Mouse (Mus musculus) liver, adult 2 months (tissue): ENCODE data around the gene Ldhd. TPM values are rescaled to one million over a fixed set of nuclear protein-coding genes. Genes with fewer than 3 reads are reported as not detected.
"Not testable (repeated sequence)": the region's sequence is repeated elsewhere in the genome, so short reads cannot be mapped to it uniquely, and the experiment has no call there.

Experiments
- DNase-seq: peaks from one replicate; pipeline ENCODE4 v3.0.0-alpha.2; 2011; ENCODE audit warnings: low read depth, low spot score; ENCODE audit errors: extremely low read depth
- H3K27ac ChIP-seq: fragments of 200-500 bp; replicated peaks from 2 replicates; pipeline ENCODE4 v1.5.1; 2012; ENCODE audit warnings: low read depth, mild to moderate bottlenecking, control low read depth, inconsistent platforms, low read length; ENCODE audit not compliant: insufficient read depth
- H3K27me3 ChIP-seq: fragments of 200-500 bp; 2 replicates; pipeline ENCODE4 v1.6.1; 2012; ENCODE audit warnings: mild to moderate bottlenecking, moderate library complexity, low read length, inconsistent platforms; ENCODE audit not compliant: control insufficient read depth, insufficient read depth
- H3K36me3 ChIP-seq: fragments of 200-500 bp; 2 replicates; pipeline ENCODE4 v1.6.1; 2012; ENCODE audit warnings: low read length, inconsistent platforms; ENCODE audit not compliant: control insufficient read depth, insufficient read depth
- H3K4me1 ChIP-seq: fragments of 200-500 bp; 2 replicates; pipeline ENCODE4 v1.6.1; 2011; ENCODE audit warnings: low read length; ENCODE audit not compliant: control insufficient read depth, insufficient read depth
- H3K4me3 ChIP-seq: fragments of 200-500 bp; 2 replicates; pipeline ENCODE4 v1.5.1; 2011; ENCODE audit warnings: low read depth, mild to moderate bottlenecking, control low read depth, low read length, moderate library complexity; ENCODE audit not compliant: insufficient read depth
- H3K79me2 ChIP-seq: fragments of 200-500 bp; 2 replicates; pipeline ENCODE4 v1.6.1; 2012; ENCODE audit warnings: inconsistent platforms, mild to moderate bottlenecking, low read length, moderate library complexity; ENCODE audit not compliant: control insufficient read depth, insufficient read depth
- H3K9ac ChIP-seq: fragments of 200-500 bp; 2 replicates; pipeline ENCODE4 v1.6.1; 2012; ENCODE audit warnings: low read depth, mild to moderate bottlenecking, control low read depth, inconsistent platforms, low read length
- CTCF ChIP-seq: fragments of 200-500 bp; IDR thresholded peaks from 2 replicates; pipeline ENCODE4 v1.5.1; 2011; ENCODE audit warnings: low read depth, low read length, control low read depth
- POLR2A ChIP-seq: fragments of 200-500 bp; IDR thresholded peaks from 2 replicates; pipeline ENCODE4 v1.6.1; 2011; ENCODE audit warnings: low read length, control low read depth; ENCODE audit not compliant: insufficient read depth; ENCODE audit errors: extremely low read depth
- WGBS: fragments of 180-500 bp; shearing (Covaris S2); methylation state at CpG from one replicate; pipeline ENCODE4 v1.1.7; 2018; 5-methylcytosine and 5-hydroxymethylcytosine counted together
- polyA plus RNA-seq: library from polyadenylated mRNA; depleted of rRNA; stranded (reverse); fragments of >200 nt; gene quantifications from 2 replicates; pipeline ENCODE4 v1.2.3, GENCODE M21; 2012
- total RNA-seq: library from RNA; depleted of rRNA; stranded (reverse); fragments of >200 nt; gene quantifications from 2 replicates; pipeline ENCODE4 v1.2.3, GENCODE M21; 2014

Ldhd gene
- total and polyA plus RNA-seq, 2 experiments, result 91.7 to 175 TPM

DNA sequence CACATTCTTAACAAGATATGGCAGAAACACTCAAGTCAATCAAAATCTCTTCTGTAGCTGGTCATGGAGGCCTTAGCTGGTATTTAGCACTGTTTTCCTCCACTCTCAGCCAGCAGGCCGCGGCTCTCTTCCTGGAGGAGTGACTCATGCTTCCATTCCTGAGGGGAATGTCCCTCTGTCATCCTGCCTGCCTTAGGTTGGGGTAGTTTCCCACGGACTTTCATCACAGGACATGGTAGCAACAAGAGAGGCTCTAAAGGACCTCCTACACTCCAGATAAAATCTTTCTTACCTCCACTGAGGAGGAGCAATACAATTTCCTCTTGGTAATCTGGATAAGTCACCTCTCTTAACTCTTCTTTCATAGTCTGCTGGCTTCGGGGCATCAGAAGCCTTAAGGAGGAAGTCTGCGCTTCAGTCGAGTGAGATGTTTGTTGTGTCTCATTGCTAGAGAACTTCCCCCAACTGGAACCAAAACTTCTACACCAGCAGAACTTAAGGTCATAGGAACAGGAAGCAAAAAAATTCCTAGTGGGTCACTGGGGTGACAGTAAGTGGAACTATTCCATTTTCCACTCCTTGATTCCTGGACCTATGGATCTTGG, 28.7 kb upstream of the Ldhd start:
- 61% methylated on average over 6 of the region's 6 CpGs for WGBS
- peak; percentile 49 for DNase-seq
- Histone ChIP-seq H3K27ac (peak overlapping the region; percentile 6; the same call in 1 of the 2 replicates), H3K4me1 (peaks cover 6% of the 10 kb centered on the region), H3K4me3 (no peak overlapping the region), H3K79me2 (peaks cover 5% of the 10 kb centered on the region; the same call in 1 of the 2 replicates), H3K27me3 (no peaks in the 10 kb centered on the region), H3K9ac (no peak overlapping the region), H3K36me3 (no peaks in the 10 kb centered on the region)
- TF ChIP-seq CTCF (no peak), POLR2A (no peak)

DNA sequence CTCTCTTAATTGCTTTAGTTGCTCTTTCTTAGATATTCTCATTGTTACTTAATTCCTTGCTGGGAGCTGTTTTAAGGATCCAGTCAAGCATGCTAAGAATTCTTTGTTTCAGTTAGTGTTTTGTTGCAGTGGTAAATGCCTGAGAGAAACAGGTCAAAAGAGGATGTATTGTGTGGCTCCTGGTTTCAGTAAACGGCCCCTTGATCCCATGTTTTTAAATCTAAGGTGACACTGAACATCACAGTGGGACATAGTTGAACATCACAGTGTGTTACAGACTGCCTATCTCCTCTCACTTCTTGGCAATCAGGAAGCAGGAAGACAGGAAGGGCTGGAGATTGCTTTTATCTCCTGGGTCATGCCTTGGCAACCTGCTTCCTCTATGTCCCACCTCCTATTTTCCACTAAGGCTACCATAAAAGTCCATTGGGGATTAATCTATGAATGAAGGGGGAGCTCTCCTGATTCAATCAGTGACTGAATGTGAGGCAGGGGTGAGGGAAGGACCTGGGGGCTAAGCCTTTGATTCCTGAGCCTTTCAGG, 27.2 kb upstream of the Ldhd start:
- H3K36me3 ChIP-seq, result no peaks in the 10 kb centered on the region
- 71% methylated on average over 1 of the region's 1 CpGs for WGBS
- TF ChIP-seq POLR2A, result no peak
- no peak for DNase-seq
- H3K27me3 ChIP-seq, result no peaks in the 10 kb centered on the region
- no peak overlapping the region for H3K27ac ChIP-seq
- H3K4me3 ChIP-seq, result no peak overlapping the region
- H3K4me1 ChIP-seq, result peaks cover 6% of the 10 kb centered on the region
- no peak overlapping the region for H3K9ac ChIP-seq
- H3K79me2 ChIP-seq, result peaks cover 9% of the 10 kb centered on the region; the same call in 1 of the 2 replicates

DNA sequence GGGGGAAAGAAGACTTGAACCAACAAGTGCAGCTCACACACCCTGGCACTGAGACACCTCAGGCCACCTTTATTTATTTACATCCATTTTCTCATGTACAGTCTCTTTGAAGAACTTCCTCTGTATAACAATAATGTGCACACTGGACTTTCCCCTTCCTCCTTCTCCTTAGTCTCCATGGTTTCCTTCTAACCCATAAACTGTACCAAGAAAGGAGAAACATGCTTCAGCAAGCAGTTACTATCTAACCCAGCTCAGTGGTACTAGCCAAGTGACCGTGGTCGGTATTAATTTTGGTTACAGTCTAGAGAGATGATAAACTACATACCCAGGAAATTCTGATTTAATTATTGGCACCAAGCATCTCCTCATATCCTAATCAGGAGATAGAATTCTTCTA, 23.4 kb upstream of the Ldhd start:
- 81% methylated on average over 2 of the region's 2 CpGs for WGBS
- Histone ChIP-seq H3K27ac (no peak overlapping the region), H3K4me1 (peaks cover 5% of the 10 kb centered on the region), H3K4me3 (no peak overlapping the region), H3K79me2 (peaks cover 24% of the 10 kb centered on the region; the same call in 1 of the 2 replicates), H3K9ac (no peak overlapping the region), H3K27me3 (no peaks in the 10 kb centered on the region), H3K36me3 (no peaks in the 10 kb centered on the region)
- DNase-seq, result no peak
- no peak for TF ChIP-seq CTCF
- TF ChIP-seq POLR2A, result no peak

DNA sequence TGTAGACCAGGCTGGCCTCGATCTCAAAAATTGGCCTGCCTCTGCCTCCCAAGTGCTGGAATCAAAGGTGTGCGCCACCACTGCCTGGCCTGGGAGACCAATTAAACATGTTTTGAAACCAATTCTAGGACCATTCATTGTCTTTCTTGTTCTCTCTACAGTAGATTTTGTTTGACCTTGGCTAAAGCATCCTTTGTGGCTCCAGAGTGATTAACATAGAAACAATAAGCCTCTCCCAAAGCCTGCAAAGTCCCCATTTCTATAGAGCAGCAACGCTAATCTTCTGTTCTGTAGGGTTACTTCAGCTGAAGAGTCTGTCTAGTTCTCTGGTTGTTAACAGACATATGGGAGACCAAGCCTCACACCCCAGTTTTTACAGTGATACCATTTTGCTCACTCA, 20.5 kb upstream of the Ldhd start:
- H3K36me3 ChIP-seq, result no peaks in the 10 kb centered on the region
- peaks cover under 1% of the 10 kb centered on the region; the same call in 1 of the 2 replicates for H3K4me1 ChIP-seq
- no peak for DNase-seq
- no peak overlapping the region for H3K9ac ChIP-seq
- no peak overlapping the region for H3K27ac ChIP-seq
- WGBS, result 98% methylated on average over 3 of the region's 3 CpGs
- H3K27me3 ChIP-seq, result no peaks in the 10 kb centered on the region
- no peak overlapping the region for H3K4me3 ChIP-seq
- H3K79me2 ChIP-seq, result peaks cover 39% of the 10 kb centered on the region
- TF ChIP-seq POLR2A, result no peak
- no peak for TF ChIP-seq CTCF

DNA sequence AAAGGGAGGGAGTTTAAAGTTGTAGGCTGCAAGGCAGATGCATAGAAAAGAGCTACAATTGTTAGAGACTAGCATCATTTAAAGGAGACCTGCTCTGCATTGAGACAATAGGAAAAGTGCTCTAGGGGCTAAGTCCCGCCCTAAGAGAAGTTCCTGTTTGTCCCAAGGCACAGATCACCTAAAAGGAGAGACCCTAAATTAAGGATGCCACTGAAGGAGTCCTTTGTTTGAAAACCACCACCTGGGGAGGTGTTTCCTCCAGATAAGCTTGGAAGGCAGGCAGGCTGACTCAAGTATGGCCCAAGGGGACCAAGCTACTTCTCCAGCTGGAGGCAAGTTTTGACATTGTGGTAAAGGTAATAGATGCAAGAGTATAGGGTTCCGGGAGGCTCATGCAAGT, 18.7 kb upstream of the Ldhd start:
- H3K79me2 ChIP-seq, result peaks cover 39% of the 10 kb centered on the region
- no peak overlapping the region for H3K4me3 ChIP-seq
- H3K27ac ChIP-seq, result no peak overlapping the region
- TF ChIP-seq CTCF (no peak), POLR2A (no peak)
- no peaks in the 10 kb centered on the region for H3K27me3 ChIP-seq
- H3K4me1 ChIP-seq, result peaks cover 4% of the 10 kb centered on the region; the same call in 1 of the 2 replicates
- DNase-seq, result no peak
- H3K36me3 ChIP-seq, result no peaks in the 10 kb centered on the region
- no peak overlapping the region for H3K9ac ChIP-seq
- WGBS, result 93% methylated on average over 2 of the region's 2 CpGs

DNA sequence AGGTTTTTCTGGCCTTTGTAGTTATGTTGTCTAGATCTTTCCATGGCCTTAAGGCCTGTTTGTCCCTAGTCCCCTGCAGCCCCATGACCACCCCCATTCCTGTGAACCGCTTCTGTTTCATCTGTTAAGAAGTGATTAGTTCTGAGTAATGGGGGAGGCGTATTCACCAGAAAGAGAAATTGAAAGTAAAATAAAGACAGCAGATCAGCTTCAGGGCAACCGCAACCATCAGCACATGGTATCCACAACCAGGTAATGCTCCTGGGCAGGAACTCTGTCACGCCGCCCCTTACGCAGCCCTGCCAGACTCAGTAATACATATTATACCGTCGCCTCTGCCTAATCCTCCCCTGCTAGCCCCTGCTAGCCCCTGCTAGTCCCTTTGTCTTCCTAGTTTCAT, 15.5 kb upstream of the Ldhd start:
- WGBS, result 90% methylated on average over 8 of the region's 8 CpGs
- Histone ChIP-seq H3K9ac (no peak overlapping the region), H3K4me3 (no peak overlapping the region), H3K79me2 (peaks cover 26% of the 10 kb centered on the region), H3K27ac (no peak overlapping the region), H3K36me3 (no peaks in the 10 kb centered on the region), H3K27me3 (no peaks in the 10 kb centered on the region), H3K4me1 (peaks cover 8% of the 10 kb centered on the region; the same call in 1 of the 2 replicates)
- no peak for DNase-seq
- TF ChIP-seq CTCF (no peak), POLR2A (no peak)

DNA sequence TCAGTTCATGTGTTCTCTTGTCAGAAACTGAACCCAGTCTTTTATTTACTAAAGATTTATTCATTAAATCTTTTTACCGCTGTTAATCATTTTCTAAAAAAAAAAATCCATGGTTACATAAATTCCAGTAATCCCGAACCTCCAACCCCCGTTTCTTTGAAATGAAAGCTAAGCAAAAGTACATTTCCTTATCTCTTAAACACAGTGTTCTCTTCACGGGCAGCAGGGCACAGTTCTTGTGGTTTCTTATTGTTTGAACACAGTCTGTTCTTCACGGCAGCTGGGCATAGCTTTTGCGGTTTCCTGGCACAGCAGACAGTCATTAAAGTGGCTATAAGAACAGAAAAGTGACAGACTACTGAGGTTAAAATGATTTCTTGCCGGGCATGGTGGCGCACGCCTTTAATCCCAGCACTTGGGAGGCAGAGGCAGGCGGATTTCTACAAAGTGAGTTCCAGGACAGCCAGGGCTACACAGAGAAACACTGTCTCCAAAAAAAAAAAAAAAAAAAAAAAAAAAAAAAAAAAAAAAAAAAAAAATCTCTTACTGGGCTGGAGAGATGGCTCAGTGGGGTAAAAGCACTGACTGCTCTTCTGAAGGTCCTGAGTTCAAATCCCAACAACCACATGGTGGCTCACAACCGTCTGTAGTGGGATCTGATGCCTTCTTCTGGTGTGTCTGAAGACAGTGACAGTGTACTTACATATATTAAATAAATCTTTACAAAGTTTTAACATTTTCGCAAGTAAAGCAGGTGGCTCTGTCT, 14.3 kb upstream of the Ldhd start:
- H3K9ac ChIP-seq, result peak overlapping the region; percentile 67
- not testable (repeated sequence) for H3K4me1 ChIP-seq, H3K36me3 ChIP-seq, H3K27me3 ChIP-seq
- peak overlapping the region; percentile 93 for H3K4me3 ChIP-seq
- 20% methylated on average over 12 of the region's 12 CpGs for WGBS
- H3K79me2 ChIP-seq, result peaks cover 25% of the 10 kb centered on the region
- H3K27ac ChIP-seq, result peak overlapping the region; percentile 99
- peak; percentile 90 for DNase-seq
